Mouse (Mus musculus) lung, embryonic 16.5 days (tissue): ENCODE results near the gene Psmd13. TPM values are rescaled to one million over a fixed set of nuclear protein-coding genes. Genes with fewer than 3 reads are reported as not detected.
A peak's percentile ranks its signal among the peaks of the same experiment; 100 is the strongest.
"Not testable (repeated sequence)": the region's sequence is repeated elsewhere in the genome, so short reads cannot be mapped to it uniquely, and the experiment has no call there.

ENCODE experiments used
- ATAC-seq: fragments of 200-750 bp; cut with Nextera tagmentation; 2 replicates; pipeline ENCODE4 v1.8.0; 2017; ENCODE audit warnings: low read depth, mild to moderate bottlenecking, moderate library complexity
- H3K27ac ChIP-seq: fragments of 300-500 bp; sonication (generic); 2 replicates; pipeline ENCODE4 v1.5.1; 2014; ENCODE audit warnings: mild to moderate bottlenecking, control low read depth, low read length
- H3K27me3 ChIP-seq: fragments of 300-500 bp; sonication (generic); 2 replicates; pipeline ENCODE4 v1.6.1; 2014; ENCODE audit warnings: low read depth, low read length, mixed read lengths; ENCODE audit not compliant: control insufficient read depth, insufficient read depth
- H3K36me3 ChIP-seq: fragments of 300-500 bp; sonication (generic); 2 replicates; pipeline ENCODE4 v1.6.1; 2014; ENCODE audit warnings: low read length; ENCODE audit not compliant: control insufficient read depth, insufficient read depth
- H3K4me1 ChIP-seq: fragments of 300-500 bp; sonication (generic); replicated peaks from 2 replicates; pipeline ENCODE4 v1.6.1; 2014; ENCODE audit warnings: low read length, mixed read lengths; ENCODE audit not compliant: control insufficient read depth, insufficient read depth
- H3K4me2 ChIP-seq: fragments of 300-500 bp; sonication (generic); 2 replicates; pipeline ENCODE4 v1.6.1; 2014; ENCODE audit warnings: low read depth, low read length, control low read depth
- H3K4me3 ChIP-seq: fragments of 300-500 bp; sonication (generic); 2 replicates; pipeline ENCODE4 v1.5.1; 2014; ENCODE audit warnings: mild to moderate bottlenecking, low read length, control low read depth
- H3K9ac ChIP-seq: fragments of 300-500 bp; sonication (generic); 2 replicates; pipeline ENCODE4 v1.6.1; 2014; ENCODE audit warnings: low read length, control low read depth
- H3K9me3 ChIP-seq: fragments of 300-500 bp; sonication (generic); 2 replicates; pipeline ENCODE4 v1.6.1; 2016; ENCODE audit warnings: low read length; ENCODE audit not compliant: control insufficient read depth
- WGBS: fragments of 180-500 bp; shearing (Covaris S2); extraction: QIAGEN DNeasy Blood & Tissue Kit; methylation state at CpG from one replicate; pipeline ENCODE4 v1.1.7; 2014; 5-methylcytosine and 5-hydroxymethylcytosine counted together
- polyA plus RNA-seq: library from polyadenylated mRNA; unstranded; fragments of >200 nt; fragmentation: Nextera tagmentation; extraction: Ambion mirVana; gene quantifications from 2 replicates; pipeline ENCODE4 v1.2.1, GENCODE M21; 2015

Gene Psmd13
- polyA plus RNA-seq, 1 experiment from 2014 or later: 213 TPM

GRCm38 (mm10) chr7:140877364-140877763, 4.4 kb upstream of the Psmd13 start:
- Histone ChIP-seq H3K4me3 (no peak overlapping the region), H3K4me1 (peaks cover 3% of the 10 kb centered on the region), H3K27me3 (no peaks in the 10 kb centered on the region), H3K4me2 (no peak overlapping the region), H3K27ac (no peak overlapping the region), H3K36me3 (no peaks in the 10 kb centered on the region), H3K9ac (no peak overlapping the region), H3K9me3 (no peaks in the 10 kb centered on the region)
- no peak for ATAC-seq
- 76% methylated on average over 6 of the region's 6 CpGs for WGBS

DNA sequence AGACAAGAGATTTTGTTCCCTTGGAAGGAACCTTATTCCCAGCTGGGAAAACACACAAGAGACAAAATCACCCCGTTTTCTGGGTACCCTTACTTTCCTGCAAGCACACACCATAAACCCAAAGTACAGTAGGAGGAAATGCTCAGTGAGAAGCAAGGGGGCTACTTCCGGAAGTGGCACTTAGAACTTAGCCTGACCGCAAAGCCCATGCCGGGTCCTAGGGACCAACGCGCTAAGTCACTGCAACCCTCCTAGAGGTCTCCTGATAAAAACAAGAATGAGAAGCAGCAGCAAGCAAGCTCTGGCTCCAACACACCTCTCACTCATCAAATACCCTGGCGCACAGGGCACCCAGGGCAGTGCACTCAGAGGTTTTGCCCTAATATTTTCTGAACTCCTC, 2.4 kb upstream of the Psmd13 start:
- Histone ChIP-seq H3K4me3 (no peak overlapping the region), H3K9me3 (no peaks in the 10 kb centered on the region), H3K27me3 (no peaks in the 10 kb centered on the region), H3K9ac (no peak overlapping the region), H3K36me3 (no peaks in the 10 kb centered on the region), H3K4me1 (peaks cover 8% of the 10 kb centered on the region), H3K27ac (no peak overlapping the region), H3K4me2 (no peak overlapping the region)
- no peak for ATAC-seq
- WGBS: 82% methylated on average over 7 of the region's 7 CpGs

DNA sequence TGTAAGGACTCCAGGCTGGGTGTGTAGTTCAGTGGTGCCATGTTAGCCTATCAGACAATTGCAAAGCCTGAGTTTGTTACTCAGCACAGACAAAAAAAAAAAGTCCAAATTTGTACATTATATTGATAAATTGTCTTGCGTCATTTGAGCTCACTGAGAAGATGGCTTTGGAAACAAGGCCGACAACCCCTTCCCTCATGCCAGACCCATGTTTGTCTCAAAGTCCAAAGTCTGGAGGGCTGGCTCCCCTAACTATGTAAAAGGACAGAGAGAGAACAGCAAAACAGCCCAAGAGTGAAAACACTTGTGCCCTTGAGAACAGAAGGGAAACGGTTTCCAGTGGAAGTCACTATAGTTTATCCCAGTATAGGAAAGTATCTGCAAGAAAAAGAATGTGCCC, 1.3 kb upstream of the Psmd13 start:
- Histone ChIP-seq H3K36me3 (no peaks in the 10 kb centered on the region), H3K27me3 (no peaks in the 10 kb centered on the region), H3K4me3 (no peak overlapping the region), H3K9ac (no peak overlapping the region), H3K27ac (no peak overlapping the region), H3K4me1 (peaks cover 8% of the 10 kb centered on the region), H3K4me2 (peak overlapping the region; percentile 85; the same call in 1 of the 2 replicates), H3K9me3 (no peaks in the 10 kb centered on the region)
- no peak for ATAC-seq
- 82% methylated on average over 3 of the region's 3 CpGs for WGBS

GRCm38 (mm10) chr7:140880865-140881515, 778 bp upstream of the Psmd13 start:
- peak overlapping the region; percentile 98 for H3K4me3 ChIP-seq
- peaks cover 8% of the 10 kb centered on the region for H3K4me1 ChIP-seq
- 15% methylated on average over 8 of the region's 8 CpGs for WGBS
- no peak overlapping the region for H3K27ac ChIP-seq
- peak overlapping the region; percentile 85 for H3K4me2 ChIP-seq
- no peaks in the 10 kb centered on the region for H3K36me3 ChIP-seq
- H3K9ac ChIP-seq: peak overlapping the region; percentile 82
- no peaks in the 10 kb centered on the region for H3K9me3 ChIP-seq
- no peak for ATAC-seq
- no peaks in the 10 kb centered on the region for H3K27me3 ChIP-seq

DNA sequence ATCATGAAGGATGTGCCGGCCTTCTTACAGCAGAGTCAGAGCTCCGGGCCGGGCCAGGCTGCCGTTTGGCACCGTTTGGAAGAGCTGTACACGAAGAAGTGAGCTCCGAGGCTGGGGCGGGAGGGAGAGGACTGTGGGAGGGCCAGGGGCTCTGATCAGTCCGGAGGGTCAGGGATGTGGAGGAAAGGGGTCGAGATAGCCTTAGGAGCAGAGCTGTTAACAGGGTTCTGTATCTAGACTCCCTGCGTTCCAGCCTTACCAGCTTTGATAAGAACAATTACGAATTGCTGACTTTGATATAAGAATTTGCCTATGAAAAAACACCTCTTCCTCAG, 668 bp downstream of the Psmd13 start:
- Histone ChIP-seq H3K4me1 (peaks cover 8% of the 10 kb centered on the region), H3K36me3 (peaks cover 8% of the 10 kb centered on the region; the same call in 1 of the 2 replicates), H3K27me3 (no peaks in the 10 kb centered on the region), H3K27ac (no peak overlapping the region), H3K9ac (peak overlapping the region; percentile 82), H3K4me3 (peak overlapping the region; percentile 98), H3K9me3 (no peaks in the 10 kb centered on the region), H3K4me2 (peak overlapping the region; percentile 85)
- ATAC-seq: peak; percentile 27; the same call in 1 of the 2 replicates
- WGBS: under 1% methylated on average over 12 of the region's 12 CpGs

DNA sequence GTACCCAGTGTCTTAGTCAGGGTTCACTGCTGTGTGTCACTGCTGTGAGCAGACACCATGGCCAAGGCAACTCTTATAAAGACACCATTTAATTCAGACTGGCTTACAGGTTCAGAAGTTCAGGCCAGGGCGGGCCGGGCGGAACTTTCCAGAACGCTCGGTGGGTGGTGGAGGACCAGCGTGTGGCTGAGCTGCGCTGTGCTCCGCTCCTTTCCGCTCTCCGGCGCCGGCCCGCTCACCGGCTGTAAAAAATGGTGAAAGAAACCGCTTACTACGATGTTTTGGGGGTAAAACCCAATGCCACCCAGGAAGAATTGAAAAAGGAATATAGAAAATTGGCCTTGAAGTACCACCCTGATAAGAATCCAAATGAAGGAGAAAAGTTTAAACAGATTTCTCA, 8.9 kb downstream of the Psmd13 start:
- H3K9ac ChIP-seq, H3K4me3 ChIP-seq, ATAC-seq, H3K27ac ChIP-seq, H3K4me1 ChIP-seq, H3K4me2 ChIP-seq, H3K9me3 ChIP-seq, H3K27me3 ChIP-seq: not testable (repeated sequence)
- peaks cover 46% of the 10 kb centered on the region for H3K36me3 ChIP-seq
- WGBS: 93% methylated on average over 16 of the region's 16 CpGs

DNA sequence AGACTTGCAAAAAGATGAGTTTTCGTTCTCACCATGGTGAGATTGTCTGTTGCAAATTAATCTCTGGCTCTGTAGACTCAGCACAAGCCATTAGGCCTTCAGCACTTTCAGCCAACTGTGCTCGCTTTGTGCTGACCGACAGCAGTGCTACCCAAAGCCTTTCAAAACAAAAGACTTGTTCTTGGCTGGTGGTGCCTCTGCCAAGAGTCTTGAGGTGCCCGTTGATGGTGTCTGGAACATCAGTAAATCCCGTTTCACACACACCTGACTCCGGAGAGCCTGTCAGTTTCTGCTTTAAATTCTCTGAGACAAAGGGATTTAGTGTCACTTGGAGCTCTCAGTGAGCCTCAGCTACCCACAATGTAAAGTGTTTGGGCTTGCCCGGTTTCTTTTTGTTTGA, 12.3 kb downstream of the Psmd13 start:
- H3K4me2 ChIP-seq: no peak overlapping the region
- H3K4me3 ChIP-seq: no peak overlapping the region
- no peaks in the 10 kb centered on the region for H3K4me1 ChIP-seq
- no peaks in the 10 kb centered on the region for H3K9me3 ChIP-seq
- WGBS: 88% methylated on average over 7 of the region's 7 CpGs
- H3K27ac ChIP-seq: no peak overlapping the region
- no peak overlapping the region for H3K9ac ChIP-seq
- no peaks in the 10 kb centered on the region for H3K27me3 ChIP-seq
- peaks cover 38% of the 10 kb centered on the region for H3K36me3 ChIP-seq
- no peak for ATAC-seq

- H3K27ac ChIP-seq: no peak overlapping the region
- peaks cover 32% of the 10 kb centered on the region for H3K36me3 ChIP-seq
- no peaks in the 10 kb centered on the region for H3K9me3 ChIP-seq
- no peak overlapping the region for H3K9ac ChIP-seq
- H3K4me3 ChIP-seq: no peak overlapping the region
- no peaks in the 10 kb centered on the region for H3K27me3 ChIP-seq
- WGBS: 93% methylated on average over 3 of the region's 3 CpGs
- ATAC-seq: no peak
- H3K4me1 ChIP-seq: no peaks in the 10 kb centered on the region
- H3K4me2 ChIP-seq: no peak overlapping the region
Measured at GRCm38 (mm10) chr7:140894611-140895010, 12.8 kb downstream of the Psmd13 start.

GRCm38 (mm10) chr7:140897863-140898262, 16.1 kb downstream of the Psmd13 start:
- H3K4me1 ChIP-seq: no peaks in the 10 kb centered on the region
- H3K27me3 ChIP-seq: no peaks in the 10 kb centered on the region
- H3K4me3 ChIP-seq: no peak overlapping the region
- H3K9me3 ChIP-seq: no peaks in the 10 kb centered on the region
- no peak overlapping the region for H3K27ac ChIP-seq
- 87% methylated on average over 7 of the region's 7 CpGs for WGBS
- no peak for ATAC-seq
- peaks cover 24% of the 10 kb centered on the region for H3K36me3 ChIP-seq
- H3K9ac ChIP-seq: no peak overlapping the region
- H3K4me2 ChIP-seq: no peak overlapping the region

- Histone ChIP-seq H3K4me1 (no peaks in the 10 kb centered on the region), H3K27me3 (no peaks in the 10 kb centered on the region), H3K4me3 (no peak overlapping the region), H3K9me3 (no peaks in the 10 kb centered on the region), H3K4me2 (no peak overlapping the region), H3K36me3 (peaks cover 19% of the 10 kb centered on the region), H3K27ac (no peak overlapping the region), H3K9ac (no peak overlapping the region)
- ATAC-seq: no peak
- 81% methylated on average over 3 of the region's 3 CpGs for WGBS
Measured at GRCm38 (mm10) chr7:140899121-140899520, 17.4 kb downstream of the Psmd13 start.
